Mouse (Mus musculus) gastrocnemius, postnatal 10 days (tissue): ENCODE data around the gene Kir3dl2. TPM values are rescaled to one million over a fixed set of nuclear protein-coding genes. Genes with fewer than 3 reads are reported as not detected.
"Not testable (repeated sequence)": the region's sequence is repeated elsewhere in the genome, so short reads cannot be mapped to it uniquely, and the experiment has no call there.

Source experiments
- DNase-seq: peaks from one replicate; pipeline ENCODE4 v3.0.0; 2021; ENCODE audit warnings: mixed read lengths
- long read RNA-seq, 2 experiments: library from polyadenylated mRNA; stranded (forward); transcript quantifications; one replicate each; pipeline ENCODE4 v2.0.0; 2021
- total RNA-seq, 2 experiments: library from RNA; stranded (reverse); gene quantifications; 2 replicates each; pipeline ENCODE4 v1.2.3; 2021

Gene Kir3dl2
- not detected for total RNA-seq
- long read RNA-seq, experiment 1, result 0 reads
- long read RNA-seq, experiment 2, result 0 reads

- DNase-seq, result not testable (repeated sequence)
Observed at GRCm38 (mm10) chrX:136543956-136544355, at the start of gene Kir3dl2. Kir3dl2 (minus strand) TSS chrX:136544056.

DNA sequence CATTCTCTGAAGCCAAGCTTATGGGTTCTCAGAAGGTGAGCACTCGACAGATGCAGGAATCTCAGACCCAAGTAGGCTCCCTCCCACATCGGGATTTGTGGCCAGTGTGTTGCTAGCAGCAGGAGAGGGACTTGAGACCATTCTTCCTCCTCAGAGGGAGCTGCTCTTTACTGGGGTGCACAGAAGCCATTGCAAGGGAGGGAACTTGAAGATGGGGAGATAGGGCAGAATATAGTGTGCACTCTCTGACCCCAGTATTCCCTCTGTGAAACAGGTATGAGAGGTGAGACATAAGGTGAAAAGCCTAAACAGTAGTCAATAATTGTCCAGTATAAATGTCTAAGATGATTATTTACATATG lies 47.0 kb upstream of the Kir3dl2 start:
- DNase-seq, result no peak

- DNase-seq, result no peak
Observed at GRCm38 (mm10) chrX:136590199-136590896, 46.5 kb upstream of the Kir3dl2 start, which contains the start of gene Tceal3. Tceal3 (plus strand) TSS chrX:136590842.

- DNase-seq, result no peak
Observed at GRCm38 (mm10) chrX:136584617-136585016, 40.8 kb upstream of the Kir3dl2 start.

- not testable (repeated sequence) for DNase-seq
Observed at GRCm38 (mm10) chrX:136569094-136569493, 25.2 kb upstream of the Kir3dl2 start.

DNA sequence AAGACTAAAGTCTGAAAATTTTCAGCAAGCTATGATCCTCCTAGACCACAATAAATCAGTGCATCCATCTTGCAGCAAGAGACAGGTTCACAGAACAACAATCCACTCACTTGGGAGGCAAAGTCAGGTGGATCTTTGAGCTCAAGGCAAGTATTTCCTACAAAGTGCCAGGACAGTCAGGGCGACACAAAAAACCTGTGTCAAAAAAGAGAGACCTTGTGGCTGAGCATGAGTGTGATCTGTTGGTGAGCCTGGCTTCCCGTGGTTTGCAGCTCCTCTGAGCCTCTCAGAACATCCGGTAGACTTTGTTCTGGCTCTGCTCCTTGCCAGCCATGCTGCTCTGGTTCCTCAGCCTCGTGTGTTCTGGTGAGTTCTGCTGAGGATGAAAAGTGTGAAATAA lies 26.2 kb downstream of the Kir3dl2 start, which contains the start of gene Kir3dl1:
Kir3dl1 (plus strand) TSS at position 301 of the 400 bp plus-strand sequence.
- DNase-seq, result not testable (repeated sequence)

Other genes starting within 250 kb of the Kir3dl2 start
- not detected for gene Kir3dl1, start 26.1 kb downstream of the Kir3dl2 start, total RNA-seq
- gene Tceal3, start 46.8 kb upstream of the Kir3dl2 start, total RNA-seq, result 1 to 10 TPM; 4.5 to 4.8 TPM
- gene Tceal1, start 163.9 kb upstream of the Kir3dl2 start, total RNA-seq, result 1 to 10 TPM; 5.1 to 5.2 TPM
- 100 to 1,000 TPM; 188 to 232 TPM for gene Morf4l2, start 199.6 kb upstream of the Kir3dl2 start, total RNA-seq
- not detected for gene Glra4, start 236.1 kb upstream of the Kir3dl2 start, total RNA-seq